Mouse (Mus musculus) limb, embryonic 14.5 days (tissue): ENCODE results near the gene Mrps18a. TPM values are rescaled to one million over a fixed set of nuclear protein-coding genes. Genes with fewer than 3 reads are reported as not detected.

Source experiments
- ATAC-seq: fragments of 200-750 bp; cut with Nextera tagmentation; 2 replicates; pipeline ENCODE4 v1.8.0; 2017; ENCODE audit warnings: low read depth, moderate number of reproducible peaks, moderate TSS enrichment; ENCODE audit not compliant: low FRiP score
- DNase-seq: peaks from one replicate; pipeline ENCODE4 v3.0.0-alpha.2; 2015; ENCODE audit warnings: low spot score
- H3K27ac ChIP-seq: fragments of 300-500 bp; sonication (generic); replicated peaks from 2 replicates; pipeline ENCODE4 v1.5.1; 2014; ENCODE audit warnings: low read depth, mild to moderate bottlenecking, low read length, moderate library complexity, mixed read lengths
- H3K27me3 ChIP-seq: fragments of 300-500 bp; sonication (generic); 2 replicates; pipeline ENCODE4 v1.6.1; 2014; ENCODE audit warnings: low read length, mixed read lengths; ENCODE audit not compliant: control insufficient read depth, insufficient read depth
- H3K36me3 ChIP-seq: fragments of 300-500 bp; sonication (generic); 2 replicates; pipeline ENCODE4 v1.6.1; 2014; ENCODE audit warnings: mild to moderate bottlenecking, low read length, moderate library complexity, mixed read lengths; ENCODE audit not compliant: control insufficient read depth, insufficient read depth
- H3K4me1 ChIP-seq: fragments of 300-500 bp; sonication (generic); 2 replicates; pipeline ENCODE4 v1.6.1; 2014; ENCODE audit warnings: antibody characterized with exemption, low read length, mixed read lengths; ENCODE audit not compliant: control insufficient read depth, insufficient read depth
- H3K4me2 ChIP-seq: fragments of 300-500 bp; sonication (generic); replicated peaks from 2 replicates; pipeline ENCODE4 v1.6.1; 2014; ENCODE audit warnings: low read depth, mild to moderate bottlenecking, low read length, moderate library complexity; ENCODE audit not compliant: severe bottlenecking
- H3K4me3 ChIP-seq: fragments of 300-500 bp; sonication (generic); replicated peaks from 2 replicates; pipeline ENCODE4 v1.5.1; 2014; ENCODE audit warnings: low read length
- H3K9ac ChIP-seq: fragments of 300-500 bp; sonication (generic); 2 replicates; pipeline ENCODE4 v1.6.1; 2014; ENCODE audit warnings: mild to moderate bottlenecking, low read depth, low read length, moderate library complexity; ENCODE audit not compliant: severe bottlenecking
- H3K9me3 ChIP-seq: fragments of 300-500 bp; sonication (generic); 2 replicates; pipeline ENCODE4 v1.6.1; 2016; ENCODE audit warnings: low read length; ENCODE audit not compliant: control insufficient read depth
- POLR2A ChIP-seq: fragments of 200-500 bp; IDR thresholded peaks from 2 replicates; pipeline ENCODE4 v1.8.0; 2012; ENCODE audit warnings: inconsistent platforms, mild to moderate bottlenecking, moderate library complexity, borderline replicate concordance; ENCODE audit not compliant: insufficient read depth, insufficient read length; ENCODE audit errors: extremely low read depth
- WGBS: fragments of 180-500 bp; shearing (Covaris S2); extraction: QIAGEN DNeasy Blood & Tissue Kit; methylation state at CpG from one replicate; pipeline ENCODE4 v1.1.7; 2014; 5-methylcytosine and 5-hydroxymethylcytosine counted together
- polyA plus RNA-seq, 2 experiments: library from polyadenylated mRNA; depleted of rRNA in 1 of 2; stranded (reverse) in 1 of 2; unstranded in 1 of 2; fragments of >200 nt; fragmentation: Nextera tagmentation in 1 of 2; extraction: Ambion mirVana in 1 of 2; gene quantifications; 2 replicates each; pipeline versions ENCODE4 v1.2.1 to v1.2.3; 2012 to 2014

The Mrps18a gene
- polyA plus RNA-seq, 2 experiments: 92.3 to 132 TPM

GRCm38 (mm10) chr17:46073730-46074301, 37.0 kb upstream of the Mrps18a start:
- peak overlapping the region; percentile 52 for H3K27ac ChIP-seq
- 9% methylated on average over 23 of the region's 23 CpGs for WGBS
- peak overlapping the region; percentile 50 for H3K4me2 ChIP-seq
- peaks cover 17% of the 10 kb centered on the region for H3K4me1 ChIP-seq
- no peaks in the 10 kb centered on the region for H3K36me3 ChIP-seq
- TF ChIP-seq POLR2A: no peak
- no peaks in the 10 kb centered on the region for H3K27me3 ChIP-seq
- DNase-seq (peak; percentile 87), ATAC-seq (peak; percentile 87)
- no peak overlapping the region for H3K9ac ChIP-seq
- no peaks in the 10 kb centered on the region; the same call in 1 of the 2 replicates for H3K9me3 ChIP-seq
- H3K4me3 ChIP-seq: peak overlapping the region; percentile 27

DNA sequence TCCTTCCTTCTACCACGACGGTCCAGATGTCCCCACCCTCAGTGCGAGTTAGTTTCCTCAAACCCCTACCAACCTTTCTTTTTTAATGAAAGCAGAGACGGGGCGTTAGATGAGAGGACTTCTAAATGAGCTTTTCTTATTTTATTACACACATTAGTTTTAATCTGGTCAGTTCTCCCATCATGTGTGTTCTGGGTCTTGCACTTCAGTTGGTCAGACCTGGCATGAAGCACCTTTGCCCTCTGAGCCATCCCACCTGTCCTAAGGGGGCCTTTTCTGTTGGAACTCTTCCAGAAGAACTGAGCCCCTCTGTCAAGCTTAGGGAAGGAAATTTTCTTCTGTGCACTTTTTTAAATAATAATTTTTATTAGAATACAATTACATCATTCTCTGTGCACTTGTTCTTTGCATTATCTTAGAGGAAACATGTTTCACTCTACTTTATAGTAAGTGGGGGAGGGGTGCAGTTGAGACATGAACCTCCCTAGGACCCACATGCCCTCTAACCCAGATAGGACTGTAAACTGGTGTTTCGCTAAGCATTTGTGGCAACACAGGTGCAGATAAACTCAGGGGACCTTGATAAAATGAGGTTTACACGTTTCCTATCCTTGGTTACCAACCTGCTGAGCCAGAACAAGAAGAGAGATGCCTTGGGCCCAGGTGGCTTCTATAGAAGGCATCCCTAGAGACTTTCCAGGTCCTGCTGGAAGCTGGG, 36.2 kb upstream of the Mrps18a start:
- Histone ChIP-seq H3K9ac (no peak overlapping the region), H3K27ac (peak overlapping the region; percentile 52), H3K4me1 (peaks cover 17% of the 10 kb centered on the region), H3K4me3 (peak overlapping the region; percentile 27), H3K9me3 (peaks cover 4% of the 10 kb centered on the region; the same call in 1 of the 2 replicates), H3K27me3 (no peaks in the 10 kb centered on the region), H3K4me2 (peak overlapping the region; percentile 50), H3K36me3 (no peaks in the 10 kb centered on the region)
- no peak for ATAC-seq
- WGBS: 25% methylated on average over 7 of the region's 7 CpGs
- DNase-seq: no peak
- TF ChIP-seq POLR2A: no peak

- no peaks in the 10 kb centered on the region for H3K36me3 ChIP-seq
- WGBS: 58% methylated on average over 3 of the region's 3 CpGs
- no peaks in the 10 kb centered on the region for H3K27me3 ChIP-seq
- H3K27ac ChIP-seq: no peak overlapping the region
- H3K9me3 ChIP-seq: peaks cover 4% of the 10 kb centered on the region; the same call in 1 of the 2 replicates
- no peak overlapping the region for H3K4me2 ChIP-seq
- no peak overlapping the region for H3K9ac ChIP-seq
- H3K4me1 ChIP-seq: peaks cover 17% of the 10 kb centered on the region
- H3K4me3 ChIP-seq: no peak overlapping the region
- DNase-seq: peak; percentile 48
- TF ChIP-seq POLR2A: no peak
- no peak for ATAC-seq
Measured at GRCm38 (mm10) chr17:46075116-46075485, 35.7 kb upstream of the Mrps18a start.

DNA sequence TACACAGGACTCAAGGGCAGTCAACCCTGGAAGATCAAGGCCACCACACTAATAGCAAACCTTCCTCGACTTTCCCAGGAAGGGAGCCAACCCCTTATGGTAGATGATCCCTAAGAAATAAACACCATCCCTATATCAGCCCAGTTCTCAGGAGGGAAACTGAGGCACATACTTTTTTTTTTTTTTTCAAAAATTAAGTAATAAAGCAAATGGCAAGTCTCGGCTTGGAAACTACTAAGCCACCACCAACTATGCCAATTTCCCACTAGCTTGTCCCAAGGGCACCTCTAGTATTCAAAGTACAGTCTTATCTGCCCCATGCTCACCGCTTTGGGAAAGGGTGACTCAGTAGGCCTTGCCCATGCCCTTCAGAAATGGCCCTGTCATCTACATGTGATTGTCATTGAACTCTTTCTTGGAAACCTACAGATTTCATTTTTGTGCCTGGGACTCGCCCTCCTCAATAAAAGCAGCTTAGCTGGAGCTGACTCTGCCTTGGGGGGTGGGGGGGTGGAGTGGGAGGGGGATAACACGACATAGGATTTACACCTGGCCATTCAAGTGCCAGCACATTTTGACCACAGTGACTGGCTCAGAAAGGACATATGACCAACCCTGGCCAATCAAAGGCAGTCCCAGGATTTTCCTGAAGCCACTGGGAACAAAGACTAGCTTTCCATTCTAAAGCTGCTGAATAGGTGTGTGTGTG, 35.1 kb upstream of the Mrps18a start:
- H3K9me3 ChIP-seq: peaks cover 4% of the 10 kb centered on the region; the same call in 1 of the 2 replicates

DNA sequence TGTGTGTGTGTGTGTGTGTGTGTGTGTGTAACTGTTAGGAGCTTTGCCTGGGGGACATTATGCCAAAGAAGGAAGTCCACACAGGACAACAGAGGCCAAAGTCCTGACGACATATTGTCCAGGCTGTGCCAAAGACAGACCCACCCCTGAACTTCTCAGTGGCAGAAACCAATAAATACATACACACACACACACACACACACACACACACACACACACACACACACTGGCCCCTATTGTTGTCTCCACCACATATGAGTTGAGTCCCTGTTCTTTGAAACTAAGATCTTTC, 34.6 kb upstream of the Mrps18a start:
- Histone ChIP-seq H3K9me3 (peaks cover 4% of the 10 kb centered on the region; the same call in 1 of the 2 replicates), H3K4me2 (no peak overlapping the region), H3K9ac (no peak overlapping the region), H3K27me3 (no peaks in the 10 kb centered on the region), H3K4me3 (no peak overlapping the region), H3K4me1 (peaks cover 17% of the 10 kb centered on the region), H3K36me3 (no peaks in the 10 kb centered on the region), H3K27ac (no peak overlapping the region)
- no peak for ATAC-seq
- WGBS: 55% methylated on average over 1 of the region's 1 CpGs
- no peak for DNase-seq
- no peak for TF ChIP-seq POLR2A

More for the DNA sequence above, 35.1 kb upstream of the Mrps18a start:
- Histone ChIP-seq H3K4me3 (no peak overlapping the region), H3K27me3 (no peaks in the 10 kb centered on the region), H3K27ac (no peak overlapping the region), H3K4me1 (peaks cover 17% of the 10 kb centered on the region), H3K36me3 (no peaks in the 10 kb centered on the region), H3K9ac (no peak overlapping the region), H3K4me2 (no peak overlapping the region)
- WGBS: 71% methylated on average over 5 of the region's 5 CpGs
- no peak for DNase-seq
- TF ChIP-seq POLR2A: no peak
- ATAC-seq: no peak
